Mouse (Mus musculus) kidney, adult 11 months (tissue): Measurements from ENCODE around the gene Stx11.
"Not testable (repeated sequence)": the region's sequence is repeated elsewhere in the genome, so short reads cannot be mapped to it uniquely, and the experiment has no call there.

Experiments used
- DNase-seq: peaks from one replicate; pipeline ENCODE4 v3.0.0; 2022

Stx11 gene

DNA sequence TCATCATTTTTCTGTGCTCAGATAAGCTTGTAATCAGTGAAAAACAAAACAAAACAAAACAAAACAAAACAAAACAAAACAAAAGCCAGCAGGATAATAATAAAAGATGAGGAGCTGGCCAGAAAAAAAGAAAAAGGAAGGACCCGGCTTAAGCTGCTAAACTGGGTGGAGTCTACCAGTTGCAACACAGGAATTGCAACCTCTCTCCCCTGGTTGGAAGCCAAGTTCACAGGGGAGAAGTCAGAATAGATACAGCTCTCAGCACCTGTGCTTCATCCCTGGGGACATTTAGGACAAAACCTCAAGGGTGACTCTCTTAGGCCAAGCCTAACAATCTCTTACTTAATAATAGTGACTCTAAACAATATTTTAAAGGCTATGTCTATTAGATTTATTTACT is 8.3 kb downstream of the Stx11 start:
- DNase-seq, result no peak

DNA sequence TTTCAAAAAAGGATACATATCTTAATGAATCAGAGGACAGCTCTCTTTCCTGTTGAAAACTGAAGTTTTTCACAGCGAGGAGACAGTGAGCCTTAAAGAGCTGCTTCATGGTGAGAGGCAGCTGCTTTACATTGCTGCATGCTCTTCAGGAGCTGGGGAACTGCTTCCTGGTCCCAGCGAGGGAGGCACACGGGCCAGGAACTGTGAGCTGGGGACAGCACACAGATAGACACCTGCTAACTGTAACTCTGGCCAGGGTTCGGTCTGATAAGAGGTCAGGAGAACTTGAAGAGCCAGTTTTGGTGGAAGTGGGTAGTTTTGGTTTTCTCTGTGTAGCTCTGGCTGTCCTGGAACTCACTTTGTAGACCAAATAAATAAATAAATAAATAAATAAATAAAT is 12.7 kb downstream of the Stx11 start:
- DNase-seq, result not testable (repeated sequence)

DNA sequence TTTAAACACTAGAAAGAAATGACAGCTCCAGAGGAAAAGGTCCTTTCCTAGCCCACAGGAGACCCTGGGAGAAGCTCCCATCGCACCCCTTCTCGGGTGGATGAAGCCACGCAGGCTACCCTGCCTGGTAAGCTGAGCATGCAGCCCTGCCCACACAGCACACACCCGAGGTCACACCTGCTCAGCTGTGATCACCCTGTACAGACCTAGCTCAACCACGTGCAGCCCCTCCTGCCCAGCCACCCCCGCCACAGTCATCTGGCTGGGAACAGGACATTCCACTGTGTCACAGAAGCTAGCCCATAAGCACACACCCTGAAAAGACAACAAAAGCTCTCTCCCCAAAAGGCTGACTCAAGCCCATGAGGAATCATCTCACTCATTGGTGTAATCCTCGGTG is 14.8 kb downstream of the Stx11 start:
- no peak for DNase-seq

DNA sequence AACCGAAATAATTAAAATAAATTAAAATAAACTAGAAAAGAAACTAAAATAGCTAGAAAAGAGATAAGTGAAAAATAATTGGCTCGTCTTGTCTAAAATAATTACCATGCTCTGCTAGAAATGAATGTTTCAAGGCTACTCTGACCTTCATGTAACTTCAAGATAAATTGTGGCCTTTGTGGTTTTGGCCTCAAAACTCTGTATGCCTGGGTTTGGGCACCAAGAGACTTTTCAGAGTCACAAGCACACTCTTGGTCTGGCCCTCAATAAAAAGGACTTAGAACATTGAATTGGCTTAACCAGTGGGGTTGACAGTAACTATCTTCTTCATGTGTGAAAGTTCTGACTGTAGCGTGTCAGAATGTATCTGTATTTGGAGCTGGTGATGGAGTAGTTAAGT is 16.5 kb downstream of the Stx11 start:
- DNase-seq, result no peak

DNA sequence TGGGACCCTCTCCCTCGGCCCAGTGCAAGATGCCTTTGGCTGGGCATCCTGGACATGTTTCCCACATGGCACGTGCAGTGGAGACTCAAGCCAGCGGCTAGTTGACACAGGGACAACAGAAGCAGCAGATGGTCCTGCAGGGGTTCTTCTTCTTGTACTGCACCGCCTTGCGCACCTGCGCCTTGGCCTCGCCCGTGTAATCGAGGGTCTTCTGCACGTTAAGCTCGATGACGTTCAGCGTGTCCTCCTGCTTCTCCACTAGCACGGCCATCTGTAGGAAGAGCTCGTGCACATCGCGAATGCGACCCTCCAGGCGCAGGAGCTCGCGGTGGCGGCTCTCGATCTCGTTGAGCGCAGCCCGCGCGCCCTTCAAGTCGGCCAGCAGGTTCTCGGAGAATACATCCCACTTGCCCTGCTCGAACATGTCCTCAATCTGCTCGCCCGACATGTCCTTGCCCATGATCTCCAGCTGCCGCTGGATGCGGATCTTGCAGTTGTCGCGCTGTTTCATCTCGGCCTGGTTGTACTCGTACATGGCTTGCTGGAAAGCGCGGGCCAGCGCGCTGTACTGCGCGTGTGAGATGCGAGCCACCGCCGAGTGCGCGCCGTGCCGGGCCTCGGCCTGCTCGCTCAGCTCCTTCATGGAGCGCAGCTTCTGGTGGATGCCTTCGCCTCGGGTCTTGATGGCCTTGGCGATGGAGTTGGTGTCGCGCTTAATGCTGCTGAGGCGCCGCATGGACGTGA is 22.9 kb downstream of the Stx11 start:
- DNase-seq, result no peak

DNA sequence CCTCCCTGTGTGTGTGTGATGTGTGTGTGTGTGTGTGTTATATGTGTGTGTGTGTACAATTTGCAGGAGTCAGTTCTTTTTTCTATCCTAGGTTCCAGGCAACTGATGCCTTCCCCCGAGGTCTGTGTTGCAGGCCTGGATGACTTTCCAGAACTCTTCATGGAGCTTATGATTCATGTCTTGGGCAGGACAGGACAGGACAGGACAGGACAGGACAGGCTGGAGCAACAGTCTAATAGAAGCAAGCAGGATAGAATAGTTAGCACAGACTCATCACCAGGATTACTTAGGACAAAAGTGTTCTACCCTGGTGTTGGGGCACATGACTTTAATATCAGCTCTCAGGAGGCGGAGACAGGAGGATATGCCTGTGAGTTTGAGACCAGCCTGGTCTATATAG is 25.3 kb downstream of the Stx11 start:
- DNase-seq, result no peak

DNA sequence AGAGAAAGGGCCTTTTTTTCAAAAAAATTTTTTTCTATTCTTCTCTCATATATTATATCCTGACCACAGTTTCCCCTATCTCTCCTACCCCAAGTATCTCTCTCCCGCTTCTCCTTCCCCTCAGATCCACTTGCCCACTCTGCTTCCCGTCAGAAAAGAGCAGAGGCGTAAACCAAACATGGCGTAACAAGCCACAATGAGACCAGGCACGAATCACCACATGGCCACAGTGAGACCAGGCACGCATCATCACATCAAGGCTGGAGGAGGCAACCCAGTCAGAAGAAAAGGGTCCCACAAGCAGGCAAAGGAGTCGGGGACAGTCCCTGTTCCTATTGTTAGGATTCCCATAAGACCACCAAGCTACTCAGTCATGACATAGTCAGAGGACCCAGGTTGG is 28.0 kb downstream of the Stx11 start:
- DNase-seq, result no peak

DNA sequence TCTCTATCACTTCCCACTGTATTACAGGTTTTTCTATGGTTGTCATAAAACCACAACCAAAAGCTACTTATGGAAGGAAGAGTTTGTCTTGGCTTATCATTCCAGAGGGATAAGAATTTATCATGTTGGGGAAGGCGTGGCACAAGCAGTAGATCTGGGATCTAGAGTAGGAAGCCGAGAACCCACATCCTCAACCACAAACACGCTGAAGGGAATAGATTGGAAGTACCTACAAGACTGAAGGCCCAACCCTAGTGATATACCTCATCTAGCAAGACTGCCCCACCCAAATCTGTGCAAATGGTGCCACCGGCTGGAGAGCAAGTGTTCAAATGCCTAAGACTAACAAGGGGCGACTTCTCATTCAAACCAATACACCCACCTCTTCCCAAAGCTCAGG is 28.5 kb downstream of the Stx11 start:
- DNase-seq, result no peak

DNA sequence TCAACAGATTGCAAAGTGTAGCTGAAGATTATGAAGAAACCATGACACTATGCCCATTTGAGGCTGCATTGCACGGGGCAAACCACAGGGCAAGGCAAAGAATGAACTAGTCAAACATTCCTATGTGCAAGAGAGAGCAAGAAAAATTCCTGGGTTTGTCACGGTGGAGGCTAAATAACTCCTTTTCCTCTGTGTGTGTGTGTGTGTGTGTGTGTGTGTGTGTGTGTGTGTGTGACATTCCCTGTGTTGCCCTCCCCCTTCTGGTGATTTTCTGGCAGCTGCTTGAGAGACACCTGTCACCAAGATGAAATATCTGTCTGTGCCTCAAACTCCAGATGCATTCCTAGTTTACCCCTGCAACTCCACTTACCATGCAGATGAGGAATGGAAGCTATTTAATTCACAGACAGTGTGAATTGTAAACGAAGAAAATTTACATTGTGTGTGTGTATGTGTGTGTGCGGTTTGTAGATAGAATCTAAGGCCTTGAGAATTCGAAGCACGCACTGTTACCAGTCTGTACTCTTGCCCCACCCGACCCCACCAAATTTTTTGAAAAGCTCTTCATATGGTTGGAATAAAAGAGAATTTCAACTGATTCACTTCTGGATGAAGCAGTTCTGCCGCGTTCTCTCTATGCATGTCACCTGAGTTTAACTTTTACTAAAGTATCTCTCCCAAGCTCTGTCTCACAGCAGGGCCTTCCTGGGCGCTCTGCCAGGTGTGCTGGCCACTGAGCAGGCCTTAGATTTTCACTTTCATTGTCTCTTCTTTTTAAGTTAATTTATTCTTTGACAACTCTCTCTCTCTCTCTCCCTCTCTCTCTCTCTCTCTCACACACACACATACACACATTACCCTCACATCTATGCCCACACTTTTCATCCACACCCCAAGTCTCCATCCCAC is 32.4 kb downstream of the Stx11 start:
- no peak for DNase-seq

DNA sequence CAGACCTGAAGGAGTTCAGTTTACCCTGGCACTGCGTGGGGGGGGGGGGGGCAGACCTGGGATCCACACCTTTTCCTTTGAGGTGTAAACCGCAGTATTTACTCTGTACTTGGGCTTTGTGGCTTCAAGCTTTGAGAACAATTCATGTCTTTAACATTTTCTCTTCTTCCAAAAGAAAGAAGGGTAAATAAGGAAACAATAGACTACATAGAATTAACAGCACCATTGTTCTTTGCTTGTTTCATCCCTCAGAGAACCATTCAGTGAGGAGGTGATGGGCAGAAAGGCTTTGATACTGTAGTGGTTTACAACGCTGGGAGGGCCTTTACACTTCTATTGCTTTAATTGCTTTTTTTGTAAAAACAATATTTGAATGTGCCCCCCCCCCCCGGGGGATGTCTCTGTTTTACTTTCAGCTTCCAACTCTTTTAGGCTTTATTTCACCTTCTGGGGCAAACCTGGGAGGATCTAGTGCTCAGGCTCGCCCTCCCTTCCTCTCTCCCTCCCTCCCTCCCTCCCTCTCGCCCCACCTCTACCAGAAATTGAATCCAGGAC is 33.7 kb downstream of the Stx11 start:
- DNase-seq, result no peak

DNA sequence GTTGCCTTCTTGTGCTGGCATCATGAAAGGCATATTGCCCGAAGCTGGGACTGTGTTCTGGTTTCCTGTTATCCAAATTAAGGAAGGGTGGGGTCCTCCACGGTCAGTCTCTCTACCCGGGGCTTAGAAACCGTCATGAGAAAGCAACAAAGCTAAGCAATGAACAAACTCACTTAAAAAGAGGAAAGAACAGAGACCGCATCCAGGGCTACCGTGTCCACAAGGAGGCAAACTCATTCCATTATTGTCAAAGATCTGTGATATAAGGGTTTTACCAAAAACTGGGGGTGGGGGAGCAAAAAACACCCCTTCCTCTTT is 34.3 kb downstream of the Stx11 start:
- no peak for DNase-seq

DNA sequence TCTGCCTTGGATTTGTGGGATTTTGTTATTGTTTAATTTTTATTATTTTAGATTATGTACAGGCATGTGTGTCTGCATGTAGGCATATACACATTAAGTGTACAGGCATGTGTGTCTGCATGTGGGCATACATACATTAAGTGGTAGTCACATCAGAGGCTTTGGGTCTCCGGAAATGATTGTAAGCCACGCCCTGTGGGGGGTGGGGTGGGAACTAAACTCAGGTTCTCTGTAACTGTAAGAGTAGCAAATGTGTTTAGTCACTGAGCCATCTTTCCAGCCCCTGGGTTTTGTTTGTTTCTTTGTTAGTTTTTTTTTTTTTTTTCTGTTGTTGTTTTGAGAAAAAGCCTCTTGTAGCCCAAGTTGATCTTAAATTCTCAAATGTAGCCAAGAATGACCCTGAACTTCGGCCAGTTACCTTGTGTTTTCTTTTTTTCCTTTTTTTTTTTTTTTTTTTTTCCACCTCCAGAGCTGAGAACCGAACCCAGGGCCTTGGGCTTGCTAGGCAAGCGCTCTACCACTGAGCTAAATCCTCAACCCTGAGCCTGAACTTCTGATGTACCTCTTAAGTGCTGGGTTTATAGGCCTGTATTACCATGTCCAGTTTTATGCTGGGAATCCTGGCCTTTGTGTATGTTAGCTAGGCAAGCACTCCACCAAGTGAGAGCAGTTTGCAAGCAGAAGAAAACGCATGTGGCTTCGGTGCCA is 34.8 kb downstream of the Stx11 start:
- DNase-seq, result no peak

DNA sequence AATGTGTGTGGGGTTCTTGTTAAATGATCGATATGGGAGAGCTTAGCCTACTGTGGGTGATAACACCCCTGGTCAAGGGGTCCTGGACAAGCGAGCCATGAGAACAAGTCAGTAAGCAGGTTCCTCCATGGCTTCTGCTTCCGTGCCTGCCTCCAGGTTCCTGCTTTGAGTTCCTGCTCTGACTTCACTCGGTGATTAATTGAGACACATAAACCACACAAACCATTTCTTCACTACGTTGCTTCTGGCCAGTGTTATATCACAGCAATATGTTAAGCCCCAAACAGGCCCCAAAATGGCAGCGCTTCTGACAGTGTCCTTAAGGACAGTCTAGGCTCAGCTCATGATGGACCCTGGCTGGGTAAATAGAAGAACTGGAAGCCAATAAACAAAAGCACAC is 35.9 kb downstream of the Stx11 start:
- DNase-seq, result no peak

DNA sequence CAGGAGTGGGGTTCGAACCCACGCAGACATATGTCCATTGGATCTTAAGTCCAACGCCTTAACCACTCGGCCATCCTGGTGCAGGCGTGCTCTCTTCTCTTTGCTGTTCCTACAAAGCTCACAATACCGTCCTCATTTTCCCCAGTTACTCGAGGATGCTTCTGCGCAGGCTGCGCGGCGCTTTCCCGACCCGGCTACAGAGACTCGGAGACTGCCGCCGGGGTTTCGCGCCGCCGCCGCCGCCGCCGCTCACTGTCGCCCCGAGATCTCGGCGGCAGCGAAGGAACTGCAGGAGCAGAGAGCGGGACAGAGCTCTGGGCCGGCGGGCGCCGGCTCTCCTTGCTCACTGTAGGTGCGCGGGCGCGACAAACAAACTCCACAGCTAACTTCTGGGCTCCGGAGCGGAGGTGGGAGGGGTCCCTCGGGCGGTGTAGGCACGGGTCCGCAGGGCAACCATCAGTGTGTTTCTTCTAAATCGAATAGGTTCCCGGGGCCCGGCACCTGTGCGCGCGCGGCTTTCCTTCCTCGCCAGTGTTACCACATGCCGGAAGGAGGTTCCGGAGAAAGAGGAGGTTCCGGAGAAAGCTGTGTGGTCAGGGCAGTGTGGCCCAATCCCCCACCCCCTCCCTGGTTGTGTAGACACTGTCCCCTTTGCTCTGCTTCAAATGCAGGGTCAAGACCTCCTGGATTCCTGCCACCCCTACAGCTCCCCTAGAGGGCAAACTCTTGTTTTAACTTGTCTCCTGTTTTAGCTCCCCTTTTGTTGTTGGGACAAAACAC is 41.3 kb downstream of the Stx11 start:
- DNase-seq, result peak; percentile 92

DNA sequence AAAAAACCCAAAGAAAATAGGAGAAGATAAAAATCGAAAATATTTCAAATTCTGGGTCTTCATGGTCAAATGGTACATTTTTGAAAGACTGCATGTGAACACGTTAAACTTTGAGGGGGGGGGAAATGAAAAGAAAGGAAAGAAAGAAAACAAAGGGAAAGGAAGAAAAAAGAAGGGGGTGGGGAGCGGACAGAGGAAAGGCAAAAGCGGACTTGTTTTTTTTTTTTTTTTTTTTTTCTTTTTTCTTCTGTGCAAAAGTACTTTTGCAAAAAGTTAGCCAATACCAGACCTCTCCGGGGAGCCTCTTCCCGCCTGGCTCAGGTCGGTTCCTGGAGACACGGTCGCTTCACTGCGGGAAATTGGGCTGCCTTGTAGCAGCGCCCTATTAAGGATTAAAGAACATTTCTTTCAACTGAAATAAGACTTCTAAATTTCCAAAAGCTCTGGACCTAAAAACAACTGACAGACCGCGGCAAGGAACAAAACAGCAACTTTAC is 42.0 kb downstream of the Stx11 start:
- DNase-seq, result no peak

DNA sequence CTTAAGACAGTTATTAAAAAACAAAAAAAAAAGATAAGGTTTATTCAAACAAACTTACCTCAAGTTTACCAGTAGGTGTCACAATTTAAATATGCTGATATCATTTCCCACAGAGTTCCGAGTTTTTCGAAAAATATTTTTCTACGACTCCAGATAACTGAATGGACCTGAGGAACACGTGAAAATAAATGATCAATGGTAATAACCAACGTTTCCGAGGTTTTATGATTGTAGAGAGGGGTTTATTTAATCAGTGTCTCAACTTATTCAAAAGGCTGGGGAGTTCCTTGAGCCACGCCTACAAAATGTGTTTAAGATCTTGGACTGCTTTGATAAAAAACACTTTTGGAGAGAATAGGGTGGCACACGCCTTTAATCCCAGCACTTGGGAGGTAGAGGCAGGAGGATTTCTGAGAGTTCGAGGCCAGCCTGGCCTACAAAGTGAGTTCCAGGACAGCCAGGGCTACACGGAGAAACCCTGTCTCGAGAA is 42.5 kb downstream of the Stx11 start:
- DNase-seq, result no peak

DNA sequence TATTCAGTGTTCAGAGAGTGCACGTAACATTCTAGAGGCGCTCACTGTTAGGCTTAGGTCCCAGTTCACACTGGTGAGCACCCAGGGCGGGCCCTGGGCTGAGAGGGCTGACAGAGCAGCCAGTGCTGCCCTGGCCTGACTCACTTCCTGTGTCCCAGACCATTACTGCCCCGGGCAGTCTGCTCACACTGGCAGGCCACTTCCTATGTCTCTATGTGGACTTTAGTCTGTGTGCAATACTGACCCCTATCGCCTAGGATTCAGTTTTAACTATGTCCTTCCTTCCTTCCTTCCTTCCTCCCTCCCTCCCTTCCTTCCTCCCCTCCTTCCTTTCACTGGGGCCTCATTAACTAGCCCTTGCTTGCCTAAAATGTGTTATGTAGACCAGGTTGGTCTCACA is 44.8 kb downstream of the Stx11 start:
- peak; percentile 54 for DNase-seq

DNA sequence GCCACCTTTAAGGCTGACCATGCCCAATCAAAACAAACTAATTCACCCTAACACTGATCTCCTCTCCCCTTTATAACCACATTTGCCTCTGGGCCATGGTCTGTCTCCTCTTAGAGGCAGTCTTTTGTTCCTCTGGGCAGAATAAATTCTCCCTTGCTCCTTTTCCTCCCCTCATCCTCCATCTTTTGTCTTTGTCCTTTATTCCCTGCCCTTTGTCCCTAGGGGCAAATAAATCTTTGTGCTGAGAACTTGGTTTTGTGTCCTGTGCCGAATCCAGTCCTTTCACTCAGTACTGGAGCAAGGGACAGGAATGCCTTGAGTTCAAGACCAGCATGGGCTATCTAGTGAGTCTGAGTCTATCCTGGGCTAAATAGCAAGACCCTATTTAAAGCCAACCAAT is 46.5 kb downstream of the Stx11 start:
- no peak for DNase-seq

DNA sequence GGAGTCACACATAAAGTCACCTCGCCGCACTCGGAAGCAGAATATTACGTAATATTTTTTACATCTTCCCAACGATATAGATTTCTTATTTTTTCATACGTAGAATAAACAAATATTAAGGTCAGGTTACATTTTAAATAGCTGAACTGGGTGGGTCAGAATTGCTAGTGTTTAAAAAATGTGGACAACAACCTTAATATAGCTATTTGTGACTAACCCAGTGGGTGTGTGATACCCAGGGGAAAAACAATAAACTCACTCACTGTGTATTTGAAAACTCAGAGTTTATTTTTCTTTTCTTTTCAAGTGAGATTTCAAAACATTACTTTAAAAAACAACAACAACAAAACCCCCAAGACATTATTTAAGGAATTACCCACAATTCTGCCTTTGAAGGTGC is 47.7 kb downstream of the Stx11 start:
- no peak for DNase-seq

DNA sequence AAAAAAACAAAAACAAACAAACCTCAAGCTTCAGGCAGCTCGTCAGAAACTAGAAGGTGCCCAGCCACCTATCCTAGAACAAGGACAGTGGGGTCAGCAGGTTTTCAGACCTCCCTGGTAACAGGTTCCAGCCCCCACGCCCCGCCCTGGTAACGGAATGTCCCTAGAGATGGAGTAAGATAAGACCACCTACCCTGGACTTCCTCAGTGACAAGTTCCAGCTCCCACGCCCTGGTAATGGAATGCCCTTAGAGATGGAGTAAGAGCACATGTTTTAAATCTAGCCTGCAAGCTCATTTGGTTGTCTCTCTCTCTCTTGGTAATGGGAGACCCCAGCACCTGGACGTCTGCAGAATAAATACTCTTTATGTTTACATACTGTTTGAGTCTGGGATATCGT is 48.3 kb downstream of the Stx11 start:
- DNase-seq, result no peak

DNA sequence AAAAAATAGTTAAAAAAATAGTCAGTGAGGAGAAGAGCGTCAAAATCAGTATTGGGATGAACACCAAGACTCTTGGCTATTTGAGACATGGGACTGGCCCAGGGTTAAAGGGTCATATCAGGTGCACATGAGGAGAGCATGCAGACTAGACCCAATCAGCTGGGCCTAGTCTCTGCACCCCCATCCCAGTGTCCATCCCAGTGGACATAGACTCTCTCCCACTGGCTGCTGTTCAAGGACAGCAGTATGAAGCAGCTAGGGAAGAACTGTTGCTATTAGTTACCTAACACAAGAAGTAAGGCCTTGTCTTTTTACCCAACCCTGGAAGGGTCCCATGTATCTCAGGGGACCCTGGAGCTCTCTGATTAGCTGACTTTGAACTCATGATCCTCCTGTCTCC is 49.9 kb downstream of the Stx11 start:
- DNase-seq, result no peak

DNA sequence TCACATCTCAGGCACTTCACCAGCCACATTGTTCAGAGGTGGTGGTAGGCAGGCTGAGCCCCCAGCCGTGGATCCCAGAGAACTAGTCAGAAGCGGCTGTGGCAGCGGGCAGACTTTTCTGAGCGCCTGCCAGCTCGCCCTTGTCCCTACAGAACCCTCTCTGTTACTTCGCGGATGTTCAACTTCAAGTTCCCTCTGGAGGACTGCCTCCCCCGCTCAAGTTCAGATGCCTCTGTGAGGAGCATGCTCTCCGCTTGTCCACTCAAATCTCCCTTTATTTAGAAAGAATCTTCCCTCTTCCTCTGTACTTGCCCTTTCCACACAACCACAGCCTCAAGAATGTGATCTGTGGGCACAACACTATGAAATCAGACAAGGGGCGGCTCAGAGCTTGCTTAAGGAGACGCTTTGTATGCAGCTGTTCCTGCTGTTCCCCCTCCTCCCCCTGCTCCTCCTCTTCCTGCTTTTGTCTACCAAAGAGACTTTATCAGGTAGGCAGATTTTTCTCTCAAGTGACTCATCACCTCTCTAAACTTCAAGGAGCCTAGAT is 52.0 kb downstream of the Stx11 start:
- no peak for DNase-seq
